Mouse (Mus musculus): Measurements from ENCODE around the gene Lrrc8a. TPM values are rescaled to one million over a fixed set of nuclear protein-coding genes. Genes with fewer than 3 reads are reported as not detected.
A peak's percentile ranks its signal among the peaks of the same experiment; 100 is the strongest.

Gene Lrrc8a
- polyA plus RNA-seq, 1 experiment from 2014 or later = 42.5 TPM

DNA sequence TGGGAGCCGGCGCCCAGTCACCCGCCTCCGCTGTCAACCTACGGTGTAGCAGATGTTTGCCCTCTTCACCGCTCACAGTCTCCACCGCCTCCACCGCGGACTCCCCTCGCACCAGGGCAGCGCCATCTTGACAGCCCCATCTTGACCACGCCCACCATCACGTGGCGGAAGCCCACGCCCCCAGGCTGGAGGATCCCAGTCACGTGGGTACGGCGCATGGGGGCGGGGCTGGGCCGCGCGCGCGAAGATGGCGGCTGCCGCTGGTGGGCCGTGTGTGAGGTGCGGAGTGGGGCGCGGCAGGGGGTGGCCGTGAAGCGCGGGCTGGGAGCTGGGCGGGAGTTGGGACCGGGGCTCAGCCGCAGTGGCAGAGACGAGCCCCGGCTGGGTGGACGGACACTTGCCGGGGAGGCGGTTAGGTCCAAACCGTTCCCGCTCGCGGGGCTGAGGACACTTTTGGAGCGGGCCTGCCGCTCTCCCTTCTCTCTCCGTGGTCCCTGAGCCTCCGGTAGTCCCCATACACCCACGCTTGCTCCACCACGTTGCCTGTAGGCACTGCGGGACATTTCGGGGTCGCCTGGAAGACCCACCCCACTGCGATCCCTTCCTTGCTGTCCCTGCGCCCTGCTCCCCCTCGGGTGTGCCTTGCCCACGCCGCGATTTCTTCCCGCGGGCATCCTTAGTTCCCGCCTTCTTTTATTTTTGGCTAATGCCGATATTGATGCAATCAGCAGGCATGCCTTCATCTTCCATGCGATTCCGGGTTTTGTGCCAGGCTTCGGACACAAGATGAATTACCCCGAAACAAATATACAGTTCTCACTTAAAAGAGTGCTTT is 48.9 kb downstream of the Lrrc8a start, which contains the start of the genes Dolk and Nup188:
TSS of gene Dolk (minus strand) at position 143 of the 835 bp plus-strand sequence.
TSS of gene Nup188 (plus strand) at position 206 of the 835 bp plus-strand sequence.
- H3K4me2 ChIP-seq = peak within 1 kb of the TSS; percentile 94
- peaks cover 23% of the 10 kb centered on the region for H3K4me1 ChIP-seq
- H3K9ac ChIP-seq = peak within 1 kb of the TSS; percentile 85
- under 1% methylated on average over 64 of the region's 68 CpGs for WGBS
- no peaks in the 10 kb centered on the region for H3K9me3 ChIP-seq
- no peaks in the 10 kb centered on the region for H3K27me3 ChIP-seq
- peak within 1 kb of the TSS; percentile 92 for H3K4me3 ChIP-seq
- peak; percentile 93 for ATAC-seq (ENCODE audit: insufficient number of reproducible peaks, low FRiP score, low TSS enrichment, low read depth)
- H3K36me3 ChIP-seq = peaks cover 8% of the 10 kb centered on the region; the same call in 1 of the 2 replicates
- peak within 1 kb of the TSS; percentile 85 for H3K27ac ChIP-seq

DNA sequence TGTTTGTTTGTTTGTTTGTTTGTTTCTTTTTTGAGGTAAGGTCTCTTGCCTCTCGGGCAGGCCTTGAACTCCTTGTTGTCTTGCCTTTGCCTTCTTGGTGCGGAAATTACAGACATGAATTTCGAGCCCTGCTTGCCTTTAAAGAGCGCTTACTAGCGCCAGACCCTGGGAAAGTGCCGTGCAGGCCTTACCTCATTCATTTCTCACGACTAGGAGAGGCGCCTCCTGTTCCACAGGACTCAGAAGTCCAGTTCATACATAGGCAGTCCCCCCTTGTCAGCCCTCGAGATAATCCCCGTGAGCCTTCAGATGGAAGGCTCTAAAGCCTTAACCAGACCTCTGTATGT is 49.5 kb downstream of the Lrrc8a start:
- peak overlapping the region; percentile 85 for H3K9ac ChIP-seq
- H3K27ac ChIP-seq = peak overlapping the region; percentile 85
- peaks cover 23% of the 10 kb centered on the region for H3K4me1 ChIP-seq
- under 1% methylated on average over 10 of the region's 10 CpGs for WGBS
- H3K4me3 ChIP-seq = peak overlapping the region; percentile 92
- H3K36me3 ChIP-seq = peaks cover 8% of the 10 kb centered on the region; the same call in 1 of the 2 replicates
- peak overlapping the region; percentile 94 for H3K4me2 ChIP-seq
- no peaks in the 10 kb centered on the region for H3K9me3 ChIP-seq
- ATAC-seq (ENCODE audit: insufficient number of reproducible peaks, low FRiP score, low TSS enrichment, low read depth) = no peak
- H3K27me3 ChIP-seq = no peaks in the 10 kb centered on the region

DNA sequence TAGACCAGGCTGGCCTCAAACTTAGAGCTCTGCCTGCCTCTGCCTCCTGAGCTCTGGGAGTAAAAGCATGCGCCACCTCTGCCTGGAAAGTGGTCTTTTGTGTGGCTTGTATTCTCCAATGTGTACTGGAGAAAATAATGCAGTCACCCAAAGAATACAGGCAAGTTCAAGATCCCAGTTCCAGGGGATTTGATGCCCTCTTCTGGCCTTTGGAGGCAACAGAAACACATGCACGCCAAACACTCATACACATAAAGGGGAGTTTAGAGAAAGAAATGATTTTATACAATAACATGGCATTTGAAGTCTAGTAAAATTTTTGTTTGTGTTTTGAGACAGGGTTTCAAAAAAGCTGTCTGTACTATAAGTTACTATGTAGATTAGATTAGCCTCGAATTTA is 62.0 kb downstream of the Lrrc8a start:
- Histone ChIP-seq H3K4me3 (no peak overlapping the region), H3K4me2 (no peak overlapping the region), H3K27me3 (no peaks in the 10 kb centered on the region), H3K36me3 (peaks cover 66% of the 10 kb centered on the region), H3K9me3 (no peaks in the 10 kb centered on the region), H3K4me1 (no peaks in the 10 kb centered on the region), H3K27ac (no peak overlapping the region), H3K9ac (no peak overlapping the region)
- WGBS = 78% methylated on average over 3 of the region's 3 CpGs
- ATAC-seq (ENCODE audit: insufficient number of reproducible peaks, low FRiP score, low TSS enrichment, low read depth) = no peak

DNA sequence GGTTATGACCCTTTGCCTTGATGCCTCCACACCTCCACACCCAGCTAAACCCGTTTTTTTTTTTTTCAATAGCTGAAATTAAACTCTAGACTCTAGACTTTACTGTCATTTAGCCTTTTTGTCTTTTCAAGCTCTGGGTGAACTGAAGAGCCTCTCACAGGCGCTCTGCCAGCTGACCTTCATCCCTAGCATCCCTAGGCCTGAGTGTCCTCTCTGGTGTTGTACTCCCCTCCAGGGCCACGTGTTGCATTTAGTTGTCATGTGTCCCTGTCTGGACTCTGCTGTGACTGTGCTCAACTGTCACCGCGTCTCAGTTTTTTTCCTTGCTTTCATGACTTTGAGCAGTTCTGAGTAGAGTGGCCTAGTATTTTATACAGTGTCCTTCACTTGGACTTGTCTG is 62.5 kb downstream of the Lrrc8a start:
- WGBS = 91% methylated on average over 5 of the region's 5 CpGs
- Histone ChIP-seq H3K4me2 (no peak overlapping the region), H3K36me3 (peaks cover 70% of the 10 kb centered on the region), H3K27ac (no peak overlapping the region), H3K4me3 (no peak overlapping the region), H3K27me3 (no peaks in the 10 kb centered on the region), H3K9me3 (no peaks in the 10 kb centered on the region), H3K9ac (no peak overlapping the region), H3K4me1 (no peaks in the 10 kb centered on the region)
- no peak for ATAC-seq (ENCODE audit: insufficient number of reproducible peaks, low FRiP score, low TSS enrichment, low read depth)

DNA sequence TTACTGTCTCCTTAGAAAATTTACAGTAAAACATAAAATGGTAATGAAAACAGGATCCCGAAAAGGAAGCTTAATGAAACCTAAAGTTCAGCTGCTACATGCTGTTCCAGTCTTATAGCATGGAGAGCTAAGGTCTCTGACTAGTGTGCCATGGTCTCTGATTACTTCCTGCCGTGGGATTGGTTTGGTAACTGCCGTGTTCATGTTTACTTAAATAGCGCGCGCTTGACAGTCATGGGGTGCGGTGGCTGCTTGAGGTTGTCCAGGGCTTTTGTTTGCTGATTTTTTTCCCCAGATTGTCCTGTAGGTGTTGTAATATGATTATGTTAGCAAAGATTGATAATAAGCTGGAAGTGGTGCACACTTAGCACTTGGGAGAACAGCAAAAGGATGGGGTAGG is 68.6 kb downstream of the Lrrc8a start:
- H3K27ac ChIP-seq = no peak overlapping the region
- no peaks in the 10 kb centered on the region for H3K9me3 ChIP-seq
- no peak overlapping the region for H3K4me3 ChIP-seq
- no peaks in the 10 kb centered on the region for H3K4me1 ChIP-seq
- H3K9ac ChIP-seq = no peak overlapping the region
- WGBS = 89% methylated on average over 7 of the region's 7 CpGs
- H3K4me2 ChIP-seq = no peak overlapping the region
- H3K36me3 ChIP-seq = peaks cover 98% of the 10 kb centered on the region
- H3K27me3 ChIP-seq = no peaks in the 10 kb centered on the region
- no peak for ATAC-seq (ENCODE audit: insufficient number of reproducible peaks, low FRiP score, low TSS enrichment, low read depth)

DNA sequence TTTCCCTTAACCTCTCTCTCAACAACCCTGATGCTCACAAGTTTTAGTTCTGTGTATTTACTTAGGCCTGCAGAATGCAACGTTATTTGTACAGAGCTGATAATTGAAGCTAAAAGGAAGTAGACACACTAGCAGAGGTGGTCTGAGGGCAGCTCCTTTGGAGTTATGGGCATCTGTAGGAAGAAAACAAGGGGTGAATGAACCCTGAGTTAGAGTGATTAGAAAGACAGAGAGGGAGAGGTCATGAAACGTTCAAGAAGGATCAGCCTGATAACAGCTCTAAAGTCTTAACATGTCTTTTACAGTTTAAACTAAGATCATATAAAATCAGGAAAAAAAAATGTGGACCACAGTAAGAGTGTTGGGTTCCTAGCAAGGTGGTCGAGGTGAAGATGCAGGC is 71.8 kb downstream of the Lrrc8a start:
- Histone ChIP-seq H3K27me3 (no peaks in the 10 kb centered on the region), H3K4me3 (no peak overlapping the region), H3K9me3 (no peaks in the 10 kb centered on the region), H3K4me1 (no peaks in the 10 kb centered on the region), H3K27ac (no peak overlapping the region), H3K9ac (no peak overlapping the region), H3K36me3 (peaks cover 95% of the 10 kb centered on the region), H3K4me2 (no peak overlapping the region)
- ATAC-seq (ENCODE audit: insufficient number of reproducible peaks, low FRiP score, low TSS enrichment, low read depth) = no peak
- 92% methylated on average over 3 of the region's 3 CpGs for WGBS

DNA sequence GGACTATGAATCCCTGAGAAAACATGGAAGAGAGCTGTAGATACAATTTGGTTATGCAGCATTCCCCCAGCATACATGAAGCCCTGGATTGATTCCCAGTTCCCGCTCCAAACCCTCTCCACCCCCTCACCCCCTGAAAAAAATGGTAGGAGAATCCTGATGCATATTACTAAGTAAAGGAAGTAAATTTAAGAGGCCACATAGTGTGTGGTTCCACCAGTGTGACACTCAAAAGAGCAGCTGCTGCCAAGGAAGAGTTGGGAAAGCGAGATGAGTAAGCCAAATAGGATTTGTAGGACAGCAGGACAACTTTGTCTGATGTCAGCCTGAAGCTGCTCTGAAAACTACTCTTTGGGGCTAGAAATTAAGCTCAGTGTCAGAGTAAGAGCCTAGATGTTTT is 74.0 kb downstream of the Lrrc8a start:
- H3K9me3 ChIP-seq = no peaks in the 10 kb centered on the region
- no peak overlapping the region for H3K9ac ChIP-seq
- H3K4me1 ChIP-seq = no peaks in the 10 kb centered on the region
- no peak overlapping the region for H3K4me2 ChIP-seq
- no peak for ATAC-seq (ENCODE audit: insufficient number of reproducible peaks, low FRiP score, low TSS enrichment, low read depth)
- 87% methylated on average over 2 of the region's 2 CpGs for WGBS
- peaks cover 96% of the 10 kb centered on the region for H3K36me3 ChIP-seq
- no peaks in the 10 kb centered on the region for H3K27me3 ChIP-seq
- H3K27ac ChIP-seq = no peak overlapping the region
- no peak overlapping the region for H3K4me3 ChIP-seq

Other genes with a start within 250 kb of the Lrrc8a start
- gene Wdr34, start 188.8 kb upstream of the Lrrc8a start, polyA plus RNA-seq (2015; fragmentation: Nextera tagmentation; extraction: Ambion mirVana) = 36.7 and 37.0 TPM in 2 replicates
- 323 and 361 TPM in 2 replicates for gene Set, start 180.3 kb upstream of the Lrrc8a start, polyA plus RNA-seq (2015; fragmentation: Nextera tagmentation; extraction: Ambion mirVana)
- 8.6 and 10.4 TPM in 2 replicates for gene Pkn3, start 160.0 kb upstream of the Lrrc8a start, polyA plus RNA-seq (2015; fragmentation: Nextera tagmentation; extraction: Ambion mirVana)
- 21.1 and 21.6 TPM in 2 replicates for gene Zdhhc12, start 144.1 kb upstream of the Lrrc8a start, polyA plus RNA-seq (2015; fragmentation: Nextera tagmentation; extraction: Ambion mirVana)
- 6.5 and 8.6 TPM in 2 replicates for gene Zer1, start 113.1 kb upstream of the Lrrc8a start, polyA plus RNA-seq (2015; fragmentation: Nextera tagmentation; extraction: Ambion mirVana)
- 5.5 and 8.0 TPM in 2 replicates for gene Tbc1d13, start 104.0 kb upstream of the Lrrc8a start, polyA plus RNA-seq (2015; fragmentation: Nextera tagmentation; extraction: Ambion mirVana)
- 14.8 and 17.0 TPM in 2 replicates for gene Endog, start 66.2 kb upstream of the Lrrc8a start, polyA plus RNA-seq (2015; fragmentation: Nextera tagmentation; extraction: Ambion mirVana)
- gene Spout1, start 59.3 kb upstream of the Lrrc8a start, polyA plus RNA-seq (2015; fragmentation: Nextera tagmentation; extraction: Ambion mirVana) = 75.0 and 75.2 TPM in 2 replicates
- 12.4 TPM in 2 replicates for gene Kyat1, start 31.9 kb upstream of the Lrrc8a start, polyA plus RNA-seq (2015; fragmentation: Nextera tagmentation; extraction: Ambion mirVana)
- 0.10 and 0.11 TPM in 2 replicates for gene Gm28035, start 2.9 kb downstream of the Lrrc8a start, polyA plus RNA-seq (2015; fragmentation: Nextera tagmentation; extraction: Ambion mirVana)
- gene Phyhd1, start 28.5 kb downstream of the Lrrc8a start, polyA plus RNA-seq (2015; fragmentation: Nextera tagmentation; extraction: Ambion mirVana) = 5.9 and 6.8 TPM in 2 replicates
- gene Gm28038, start 43.3 kb downstream of the Lrrc8a start, polyA plus RNA-seq (2015; fragmentation: Nextera tagmentation; extraction: Ambion mirVana) = not detected in 2 replicates
- 31.5 and 33.4 TPM in 2 replicates for gene Dolk, start 48.6 kb downstream of the Lrrc8a start, polyA plus RNA-seq (2015; fragmentation: Nextera tagmentation; extraction: Ambion mirVana)
- 28.2 and 32.4 TPM in 2 replicates for gene Nup188, start 48.7 kb downstream of the Lrrc8a start, polyA plus RNA-seq (2015; fragmentation: Nextera tagmentation; extraction: Ambion mirVana)
- gene Sh3glb2, start 121.6 kb downstream of the Lrrc8a start, polyA plus RNA-seq (2015; fragmentation: Nextera tagmentation; extraction: Ambion mirVana) = 87.5 and 88.5 TPM in 2 replicates
- gene Miga2, start 126.5 kb downstream of the Lrrc8a start, polyA plus RNA-seq (2015; fragmentation: Nextera tagmentation; extraction: Ambion mirVana) = 23.3 and 23.9 TPM in 2 replicates
- 35.5 and 35.8 TPM in 2 replicates for gene Dolpp1, start 154.5 kb downstream of the Lrrc8a start, polyA plus RNA-seq (2015; fragmentation: Nextera tagmentation; extraction: Ambion mirVana)
- gene Crat, start 178.1 kb downstream of the Lrrc8a start, polyA plus RNA-seq (2015; fragmentation: Nextera tagmentation; extraction: Ambion mirVana) = 23.9 and 37.6 TPM in 2 replicates
- gene Ptpa, start 178.3 kb downstream of the Lrrc8a start, polyA plus RNA-seq (2015; fragmentation: Nextera tagmentation; extraction: Ambion mirVana) = 137 and 149 TPM in 2 replicates
- 1.9 and 2.1 TPM in 2 replicates for gene Ier5l, start 236.5 kb downstream of the Lrrc8a start, polyA plus RNA-seq (2015; fragmentation: Nextera tagmentation; extraction: Ambion mirVana)